Mouse (Mus musculus): ENCODE data around the gene Zfp326. TPM values are rescaled to one million over a fixed set of nuclear protein-coding genes. Genes with fewer than 3 reads are reported as not detected.

The Zfp326 gene
- 100 TPM for polyA plus RNA-seq (2014; fragmentation: Illumina TruSeq; extraction: RNeasy Lipid Tissue Mini Kit (QIAGEN cat#74804); ENCODE audit: low read depth, low replicate concordance)

GRCm38 (mm10) chr5:105876068-105876924, at the start of gene Zfp326:
Zfp326 (plus strand) TSS chr5:105876565.

Other genes starting within 250 kb of the Zfp326 start
- gene Lrrc8d, start 176.6 kb upstream of the Zfp326 start, polyA plus RNA-seq (2014; fragmentation: Illumina TruSeq; extraction: RNeasy Lipid Tissue Mini Kit (QIAGEN cat#74804); ENCODE audit: low read depth, low replicate concordance): 63.2 TPM

Measured in adrenal gland, adult 10 weeks (tissue).